Mouse (Mus musculus) spleen, adult 2 months (tissue): ENCODE results near the gene Actl10.

Experiments used
- CTCF ChIP-seq: fragments of 200-500 bp; IDR thresholded peaks from 2 replicates; pipeline ENCODE4 v1.5.1; 2011; ENCODE audit warnings: mild to moderate bottlenecking, inconsistent platforms; ENCODE audit not compliant: insufficient read depth, insufficient read length, insufficient replicate concordance; ENCODE audit errors: extremely low read depth
- POLR2A ChIP-seq: fragments of 200-500 bp; IDR thresholded peaks from 2 replicates; pipeline ENCODE4 v1.6.1; 2011; ENCODE audit warnings: low read depth, low read length, inconsistent platforms

GRCm38 (mm10) chr2:154555235-154555634, 3.7 kb downstream of the Actl10 start:
- no peak for TF ChIP-seq CTCF
- no peak for TF ChIP-seq POLR2A
